Mouse (Mus musculus) skeletal muscle tissue, adult 2 months (tissue): ENCODE data around the gene Ttc28.
"Not testable (repeated sequence)": the region's sequence is repeated elsewhere in the genome, so short reads cannot be mapped to it uniquely, and the experiment has no call there.

Experiments
- DNase-seq: peaks from one replicate; pipeline ENCODE4 v3.0.0-alpha.2; 2012; ENCODE audit warnings: low read depth, low spot score

Ttc28 gene

GRCm38 (mm10) chr5:110879584-110880374 is at the start of gene Ttc28:
TSS of gene Ttc28 (plus strand) at chr5:110879803.
- peak; percentile 61 for DNase-seq

- no peak for DNase-seq
Measured at GRCm38 (mm10) chr5:110831036-110831720, 48.4 kb upstream of the Ttc28 start.

- no peak for DNase-seq
Measured at GRCm38 (mm10) chr5:110835959-110836358, 43.6 kb upstream of the Ttc28 start.

- DNase-seq: not testable (repeated sequence)
Measured at GRCm38 (mm10) chr5:110838016-110838415, 41.6 kb upstream of the Ttc28 start.

- no peak for DNase-seq
Measured at GRCm38 (mm10) chr5:110839038-110839677, 40.4 kb upstream of the Ttc28 start.

GRCm38 (mm10) chr5:110839678-110840365 is 39.8 kb upstream of the Ttc28 start, which contains the start of the genes Hscb and Chek2:
TSS of gene Hscb (minus strand) at chr5:110839777.
TSS of gene Chek2 (plus strand) at chr5:110839979.
- DNase-seq: peak; percentile 98

- no peak for DNase-seq
Measured at GRCm38 (mm10) chr5:110840465-110840864, 39.1 kb upstream of the Ttc28 start.

GRCm38 (mm10) chr5:110841046-110841862 is 38.3 kb upstream of the Ttc28 start:
- DNase-seq: no peak

- DNase-seq: no peak
Measured at GRCm38 (mm10) chr5:110852990-110853389, 26.6 kb upstream of the Ttc28 start.

- DNase-seq: no peak
Measured at GRCm38 (mm10) chr5:110857091-110857490, 22.5 kb upstream of the Ttc28 start.

GRCm38 (mm10) chr5:110859013-110859650 is 20.5 kb upstream of the Ttc28 start:
- peak; percentile 66 for DNase-seq

GRCm38 (mm10) chr5:110860445-110860844 is 19.2 kb upstream of the Ttc28 start:
- DNase-seq: no peak

GRCm38 (mm10) chr5:110868460-110868859 is 11.1 kb upstream of the Ttc28 start:
- DNase-seq: no peak

- DNase-seq: no peak
Measured at GRCm38 (mm10) chr5:110869242-110869669, 10.3 kb upstream of the Ttc28 start.

- no peak for DNase-seq
Measured at GRCm38 (mm10) chr5:110873160-110873559, 6.4 kb upstream of the Ttc28 start.

GRCm38 (mm10) chr5:110874711-110875110 is 4.9 kb upstream of the Ttc28 start:
- no peak for DNase-seq

GRCm38 (mm10) chr5:110875286-110875685 is 4.3 kb upstream of the Ttc28 start:
- DNase-seq: no peak

GRCm38 (mm10) chr5:110877666-110878505 is 1.7 kb upstream of the Ttc28 start:
- no peak for DNase-seq

GRCm38 (mm10) chr5:110878526-110878925 is 1.1 kb upstream of the Ttc28 start:
- DNase-seq: not testable (repeated sequence)
